Mouse (Mus musculus): Measurements from ENCODE around the gene Tspan3.

- no peak for TF ChIP-seq POLR2A (IDR thresholded peaks at IDR 0.05; ENCODE audit: extremely low read depth, insufficient read depth, low read length)
- no peak for TF ChIP-seq CTCF (IDR thresholded peaks at IDR 0.05; ENCODE audit: extremely low read depth, insufficient read depth, low read length)
Measured at GRCm38 (mm10) chr9:56129951-56130350, 35.3 kb downstream of the Tspan3 start.
